Mouse (Mus musculus): ENCODE data around the gene Rgl1.
A peak's percentile ranks its signal among the peaks of the same experiment; 100 is the strongest.

Gene Rgl1

GRCm38 (mm10) chr1:152613158-152613857, 152.8 kb downstream of the Rgl1 start:
- no peak for DNase-seq

GRCm38 (mm10) chr1:152612535-152613157, 153.5 kb downstream of the Rgl1 start:
- DNase-seq: no peak

GRCm38 (mm10) chr1:152609547-152609946, 156.6 kb downstream of the Rgl1 start:
- DNase-seq: no peak

GRCm38 (mm10) chr1:152609006-152609405, 157.1 kb downstream of the Rgl1 start:
- no peak for DNase-seq

GRCm38 (mm10) chr1:152607765-152608164, 158.4 kb downstream of the Rgl1 start:
- DNase-seq: no peak

GRCm38 (mm10) chr1:152606727-152607126, 159.4 kb downstream of the Rgl1 start:
- DNase-seq: no peak

- DNase-seq: no peak
Observed at GRCm38 (mm10) chr1:152605895-152606625, 160.1 kb downstream of the Rgl1 start.

GRCm38 (mm10) chr1:152604147-152604546, 162.0 kb downstream of the Rgl1 start:
- no peak for DNase-seq

GRCm38 (mm10) chr1:152603628-152604027, 162.5 kb downstream of the Rgl1 start:
- no peak for DNase-seq

- DNase-seq: no peak
Observed at GRCm38 (mm10) chr1:152600494-152600893, 165.7 kb downstream of the Rgl1 start.

- no peak for DNase-seq
Observed at GRCm38 (mm10) chr1:152599347-152599746, 166.8 kb downstream of the Rgl1 start.

GRCm38 (mm10) chr1:152594690-152595089, 171.5 kb downstream of the Rgl1 start:
- DNase-seq: no peak

- DNase-seq: no peak
Observed at GRCm38 (mm10) chr1:152593831-152594549, 172.2 kb downstream of the Rgl1 start.

GRCm38 (mm10) chr1:152593382-152593781, 172.8 kb downstream of the Rgl1 start:
- peak; percentile 72 for DNase-seq

- peak; percentile 89 for DNase-seq
Observed at GRCm38 (mm10) chr1:152592609-152593008, 173.5 kb downstream of the Rgl1 start.

- peak; percentile 40 for DNase-seq
Observed at GRCm38 (mm10) chr1:152591746-152592498, 174.2 kb downstream of the Rgl1 start.

GRCm38 (mm10) chr1:152590321-152590720, 175.8 kb downstream of the Rgl1 start:
- DNase-seq: no peak

GRCm38 (mm10) chr1:152589331-152589935, 176.7 kb downstream of the Rgl1 start:
- DNase-seq: peak; percentile 68

- no peak for DNase-seq
Observed at GRCm38 (mm10) chr1:152587431-152587830, 178.7 kb downstream of the Rgl1 start.

GRCm38 (mm10) chr1:152585385-152585984, 180.7 kb downstream of the Rgl1 start:
- no peak for DNase-seq

- no peak for DNase-seq
Observed at GRCm38 (mm10) chr1:152584933-152585332, 181.2 kb downstream of the Rgl1 start.

Data from liver (tissue).